Mouse (Mus musculus) cortical plate, adult 2 months (tissue): ENCODE data around the gene Pan3.

Source experiments
- CTCF ChIP-seq: fragments of 200-500 bp; IDR thresholded peaks from 2 replicates; pipeline ENCODE4 v1.5.1; 2011; ENCODE audit warnings: mild to moderate bottlenecking, control low read depth, low read length; ENCODE audit not compliant: insufficient read depth; ENCODE audit errors: extremely low read depth
- POLR2A ChIP-seq: fragments of 200-500 bp; IDR thresholded peaks from 2 replicates; pipeline ENCODE4 v1.6.1; 2011; ENCODE audit warnings: mild to moderate bottlenecking, low read length, control low read depth; ENCODE audit not compliant: insufficient read depth; ENCODE audit errors: extremely low read depth

DNA sequence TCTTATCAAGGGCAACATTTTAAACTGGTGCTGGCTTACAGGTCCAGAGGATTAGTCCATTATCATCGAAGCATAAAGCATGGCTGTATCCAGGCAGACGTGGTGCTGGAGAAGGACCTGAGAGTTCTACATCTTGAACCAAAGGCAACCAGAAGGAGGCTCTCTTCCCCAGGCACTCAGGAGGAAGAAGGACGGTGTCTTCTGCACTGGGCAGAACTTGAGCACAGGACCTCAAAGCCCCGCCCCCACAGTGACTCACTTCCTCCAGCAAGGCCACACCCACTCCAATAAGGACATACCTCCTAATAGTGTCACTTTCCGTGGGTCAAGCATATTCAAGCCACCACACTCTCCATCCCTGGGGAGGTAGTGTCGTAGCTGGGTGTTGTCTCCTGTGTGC, 19.4 kb upstream of the Pan3 start:
- TF ChIP-seq CTCF (no peak), POLR2A (no peak)
